Mouse (Mus musculus) thymus, adult 2 months (tissue): ENCODE results near the gene Ttc9c. TPM values are rescaled to one million over a fixed set of nuclear protein-coding genes. Genes with fewer than 3 reads are reported as not detected.

Experiments
- DNase-seq: peaks from one replicate; pipeline ENCODE4 v3.0.0; 2021
- H3K27ac ChIP-seq: fragments of 200-500 bp; 2 replicates; pipeline ENCODE4 v1.5.1; 2012; ENCODE audit warnings: low read length, control low read depth; ENCODE audit not compliant: control insufficient read depth, insufficient read depth
- H3K27me3 ChIP-seq: fragments of 200-500 bp; 2 replicates; pipeline ENCODE4 v1.6.1; 2012; ENCODE audit warnings: mild to moderate bottlenecking, low read length, moderate library complexity, mixed read lengths; ENCODE audit not compliant: control insufficient read depth, insufficient read depth
- H3K36me3 ChIP-seq: fragments of 200-500 bp; 2 replicates; pipeline ENCODE4 v1.6.1; 2012; ENCODE audit warnings: mild to moderate bottlenecking, low read length, moderate library complexity; ENCODE audit not compliant: control insufficient read depth, insufficient read depth
- H3K4me1 ChIP-seq: fragments of 200-500 bp; replicated peaks from 2 replicates; pipeline ENCODE4 v1.6.1; 2012; ENCODE audit warnings: low read length; ENCODE audit not compliant: control insufficient read depth, insufficient read depth
- H3K4me3 ChIP-seq: fragments of 200-500 bp; 2 replicates; pipeline ENCODE4 v1.5.1; 2012; ENCODE audit warnings: mild to moderate bottlenecking, low read length, control low read depth, moderate library complexity; ENCODE audit not compliant: control insufficient read depth, insufficient read depth
- CTCF ChIP-seq: fragments of 200-500 bp; IDR thresholded peaks from 2 replicates; pipeline ENCODE4 v1.5.1; 2012; ENCODE audit warnings: mild to moderate bottlenecking, control low read depth, low read length, moderate library complexity, borderline replicate concordance; ENCODE audit not compliant: control insufficient read depth, poor library complexity, insufficient read depth; ENCODE audit errors: extremely low read depth
- POLR2A ChIP-seq: fragments of 200-500 bp; IDR thresholded peaks from 2 replicates; pipeline ENCODE4 v1.6.1; 2012; ENCODE audit warnings: mild to moderate bottlenecking, low read length, control low read depth, moderate library complexity; ENCODE audit not compliant: control insufficient read depth, poor library complexity, insufficient read depth; ENCODE audit errors: extremely low read depth
- WGBS: fragments of 180-500 bp; shearing (Covaris S2); methylation state at CpG from one replicate; pipeline ENCODE4 v1.1.7; 2018; 5-methylcytosine and 5-hydroxymethylcytosine counted together
- polyA plus RNA-seq: library from polyadenylated mRNA; depleted of rRNA; stranded (reverse); fragments of >200 nt; gene quantifications from 2 replicates; pipeline ENCODE4 v1.2.3, GENCODE M21; 2012; rRNA removed

Ttc9c gene
- 36.1 and 37.5 TPM in 2 replicates for polyA plus RNA-seq

DNA sequence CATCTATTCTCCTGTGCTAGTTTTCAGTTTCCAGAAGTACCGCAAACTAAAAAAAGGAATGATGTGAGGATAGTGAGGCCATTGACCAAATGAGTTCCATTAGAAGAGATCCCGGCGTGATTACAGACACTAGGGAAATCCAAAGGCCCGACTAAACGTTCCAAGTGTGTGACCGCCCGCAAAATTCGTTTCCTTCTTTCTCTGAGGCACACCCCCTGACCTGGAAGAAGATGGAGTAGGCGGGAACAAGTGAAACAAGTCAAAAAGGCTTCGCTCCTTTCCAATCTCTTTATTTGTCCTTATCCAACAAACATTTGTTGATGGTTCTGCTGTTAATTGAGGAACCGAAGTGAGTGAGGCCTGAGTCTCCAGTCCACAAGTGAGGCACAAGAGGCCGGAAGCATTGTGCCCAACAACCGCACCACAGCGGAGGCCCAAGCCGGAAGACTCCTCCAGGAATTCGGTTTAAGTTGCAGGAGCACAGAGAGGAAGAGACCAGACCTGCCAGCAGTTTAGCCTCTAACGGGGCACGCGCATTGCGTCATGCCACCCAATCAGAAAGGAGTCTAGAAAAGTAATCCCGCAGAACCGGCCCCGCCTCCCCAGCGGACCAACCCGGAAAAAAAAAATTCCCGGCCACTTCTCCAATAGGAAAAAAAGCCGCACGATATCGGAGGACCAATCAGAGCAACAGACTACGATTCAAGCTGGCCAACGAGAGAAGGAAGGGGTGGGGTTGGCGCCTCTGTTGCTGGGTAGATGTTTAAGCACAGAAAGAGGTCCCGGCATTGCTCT lies at the start of gene Ttc9c:
Gene Ttc9c (minus strand): TSS at position 533 of the 795 bp plus-strand sequence.
- peak; percentile 92 for DNase-seq
- TF ChIP-seq POLR2A (peak; percentile 73), CTCF (no peak)
- H3K4me3 ChIP-seq, result peak within 1 kb of the TSS; percentile 62
- peaks cover 19% of the 10 kb centered on the region for H3K36me3 ChIP-seq
- no peaks in the 10 kb centered on the region for H3K27me3 ChIP-seq
- WGBS, result under 1% methylated on average over 33 of the region's 33 CpGs
- H3K4me1 ChIP-seq, result peaks cover 9% of the 10 kb centered on the region
- peak within 1 kb of the TSS; percentile 91 for H3K27ac ChIP-seq

DNA sequence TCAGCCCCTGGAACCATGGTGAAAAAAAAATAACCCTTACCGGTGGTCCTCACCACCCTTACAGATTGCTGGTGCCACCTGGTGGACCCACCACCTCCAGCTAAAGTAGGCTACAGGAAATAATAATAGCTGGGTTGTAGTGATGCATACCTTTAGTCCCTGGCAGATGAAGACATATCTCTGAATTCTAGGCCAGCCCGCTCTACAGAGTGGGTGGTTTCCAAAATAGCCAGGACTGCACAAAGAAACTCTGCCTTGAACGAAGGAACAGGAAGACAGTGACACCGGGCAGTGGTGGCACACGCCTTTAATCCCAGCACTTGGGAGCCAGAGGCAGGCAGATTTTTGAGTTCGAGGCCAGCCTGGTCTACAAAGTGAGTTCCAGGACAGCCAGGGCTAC lies 45.1 kb upstream of the Ttc9c start:
- H3K36me3 ChIP-seq, result no peaks in the 10 kb centered on the region
- WGBS, result 90% methylated on average over 6 of the region's 6 CpGs
- no peak overlapping the region for H3K4me3 ChIP-seq
- H3K27me3 ChIP-seq, result no peaks in the 10 kb centered on the region
- no peaks in the 10 kb centered on the region for H3K4me1 ChIP-seq
- DNase-seq, result no peak
- H3K27ac ChIP-seq, result no peak overlapping the region
- TF ChIP-seq CTCF, result no peak
- no peak for TF ChIP-seq POLR2A

DNA sequence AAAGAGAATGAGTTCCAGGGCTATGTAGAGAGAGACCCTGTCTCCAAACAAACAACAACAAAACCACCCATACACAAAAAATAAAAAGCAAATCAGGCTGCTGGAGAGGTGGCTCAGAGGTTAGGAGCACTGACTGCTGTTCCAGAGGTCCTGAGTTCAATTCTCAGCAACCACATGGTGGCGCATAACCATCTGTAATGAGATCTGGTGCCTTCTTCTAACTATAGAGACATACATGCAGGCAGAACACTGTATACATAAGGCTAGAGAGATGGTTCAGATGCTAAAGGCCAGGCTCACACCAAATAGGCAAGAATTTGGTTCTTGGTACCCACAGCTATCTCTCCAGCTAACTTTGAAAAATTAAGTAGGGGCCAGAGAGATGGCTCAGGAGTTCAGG lies 39.9 kb upstream of the Ttc9c start:
- 39% methylated on average over 1 of the region's 1 CpGs for WGBS

DNA sequence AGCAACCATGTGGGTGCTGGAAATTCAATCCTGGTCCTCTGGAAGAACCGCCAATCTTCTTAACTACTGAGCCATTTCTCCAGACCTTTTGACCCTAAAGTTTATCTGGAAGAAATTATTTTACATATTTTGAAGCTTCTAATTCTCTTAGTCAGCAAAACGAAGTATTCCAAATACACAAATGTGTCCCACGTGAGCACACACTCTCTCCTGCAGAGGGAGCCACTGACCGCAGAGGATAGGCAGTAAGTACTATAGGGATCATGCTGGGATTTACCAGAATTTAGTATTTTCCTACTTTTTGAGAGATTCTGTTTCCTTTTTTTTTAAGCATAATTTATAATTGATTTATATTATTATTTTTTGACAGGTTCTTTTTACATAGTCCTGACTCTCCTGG lies 38.6 kb upstream of the Ttc9c start:
- Histone ChIP-seq H3K4me1 (no peaks in the 10 kb centered on the region), H3K4me3 (no peak overlapping the region), H3K27me3 (no peaks in the 10 kb centered on the region), H3K36me3 (no peaks in the 10 kb centered on the region), H3K27ac (no peak overlapping the region)
- WGBS, result 33% methylated on average over 4 of the region's 4 CpGs
- DNase-seq, result peak; percentile 50
- TF ChIP-seq CTCF, result no peak

More for the DNA sequence above, 39.9 kb upstream of the Ttc9c start:
- Histone ChIP-seq H3K27me3 (no peaks in the 10 kb centered on the region), H3K4me3 (no peak overlapping the region), H3K36me3 (no peaks in the 10 kb centered on the region), H3K4me1 (no peaks in the 10 kb centered on the region), H3K27ac (no peak overlapping the region)
- peak; percentile 61 for DNase-seq
- TF ChIP-seq POLR2A (no peak), CTCF (no peak)

DNA sequence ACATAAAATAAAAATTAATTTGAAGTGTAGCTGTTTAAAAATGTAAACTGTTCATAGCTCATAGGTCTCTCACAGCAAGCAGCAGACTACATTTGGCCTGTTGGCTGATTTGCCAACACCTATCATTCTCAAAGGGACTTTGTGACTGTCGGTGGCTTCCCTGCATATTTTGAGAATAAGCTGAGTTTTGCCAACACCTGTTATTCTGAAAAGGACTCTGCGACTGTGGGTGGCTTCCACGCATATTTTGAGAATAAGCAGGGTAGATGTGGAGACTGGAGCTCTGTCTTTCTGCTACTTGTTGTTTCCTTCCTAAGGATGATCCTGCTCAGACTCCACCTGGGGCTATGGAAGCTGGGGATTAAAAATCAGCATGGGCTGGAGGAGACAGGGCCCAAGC lies 34.0 kb upstream of the Ttc9c start:
- no peak overlapping the region for H3K4me3 ChIP-seq
- H3K4me1 ChIP-seq, result no peaks in the 10 kb centered on the region
- no peaks in the 10 kb centered on the region for H3K36me3 ChIP-seq
- DNase-seq, result no peak
- H3K27ac ChIP-seq, result no peak overlapping the region
- TF ChIP-seq CTCF (no peak), POLR2A (no peak)
- WGBS, result 91% methylated on average over 3 of the region's 3 CpGs
- no peaks in the 10 kb centered on the region for H3K27me3 ChIP-seq

DNA sequence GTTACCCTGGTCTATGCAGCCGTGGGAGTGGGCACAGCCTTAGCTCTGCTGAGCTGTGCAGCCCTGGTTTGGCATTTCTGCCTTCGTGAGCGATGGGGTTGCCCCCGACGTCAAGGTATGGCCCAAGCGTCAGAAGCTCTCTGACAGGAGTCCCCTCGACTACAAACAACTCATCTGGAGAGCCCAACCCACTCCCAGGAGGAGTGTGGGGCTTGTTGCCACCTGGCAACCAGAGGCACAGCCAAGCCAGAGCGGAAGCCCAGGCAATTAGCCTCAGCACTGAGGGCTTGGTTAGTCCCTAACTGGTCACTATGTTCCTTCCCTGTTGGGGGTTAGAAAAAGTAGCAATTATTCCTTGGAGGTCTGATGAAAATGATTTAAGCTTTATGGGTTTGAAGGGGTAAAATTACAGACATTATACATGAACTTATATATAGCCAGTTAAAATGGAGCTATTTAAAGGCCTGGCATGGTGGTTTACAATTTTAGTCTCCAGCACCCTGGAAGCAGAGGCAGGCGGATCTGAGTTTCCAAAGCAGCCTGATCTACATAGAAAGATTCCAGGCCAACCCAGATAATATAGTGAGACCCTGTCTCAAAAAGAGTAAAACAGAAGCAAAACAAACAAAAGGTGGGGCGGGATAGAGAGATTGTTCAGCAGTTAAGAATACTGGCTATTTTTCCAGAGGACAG lies 33.2 kb upstream of the Ttc9c start:
- Histone ChIP-seq H3K36me3 (peaks cover 1% of the 10 kb centered on the region; the same call in 1 of the 2 replicates), H3K27ac (no peak overlapping the region), H3K4me1 (no peaks in the 10 kb centered on the region), H3K4me3 (no peak overlapping the region), H3K27me3 (no peaks in the 10 kb centered on the region)
- TF ChIP-seq CTCF, result no peak
- TF ChIP-seq POLR2A, result no peak
- DNase-seq, result no peak
- WGBS, result 84% methylated on average over 10 of the region's 10 CpGs
